Mouse (Mus musculus): Measurements from ENCODE around the gene Myo1d.
A peak's percentile ranks its signal among the peaks of the same experiment; 100 is the strongest.

Gene Myo1d

DNA sequence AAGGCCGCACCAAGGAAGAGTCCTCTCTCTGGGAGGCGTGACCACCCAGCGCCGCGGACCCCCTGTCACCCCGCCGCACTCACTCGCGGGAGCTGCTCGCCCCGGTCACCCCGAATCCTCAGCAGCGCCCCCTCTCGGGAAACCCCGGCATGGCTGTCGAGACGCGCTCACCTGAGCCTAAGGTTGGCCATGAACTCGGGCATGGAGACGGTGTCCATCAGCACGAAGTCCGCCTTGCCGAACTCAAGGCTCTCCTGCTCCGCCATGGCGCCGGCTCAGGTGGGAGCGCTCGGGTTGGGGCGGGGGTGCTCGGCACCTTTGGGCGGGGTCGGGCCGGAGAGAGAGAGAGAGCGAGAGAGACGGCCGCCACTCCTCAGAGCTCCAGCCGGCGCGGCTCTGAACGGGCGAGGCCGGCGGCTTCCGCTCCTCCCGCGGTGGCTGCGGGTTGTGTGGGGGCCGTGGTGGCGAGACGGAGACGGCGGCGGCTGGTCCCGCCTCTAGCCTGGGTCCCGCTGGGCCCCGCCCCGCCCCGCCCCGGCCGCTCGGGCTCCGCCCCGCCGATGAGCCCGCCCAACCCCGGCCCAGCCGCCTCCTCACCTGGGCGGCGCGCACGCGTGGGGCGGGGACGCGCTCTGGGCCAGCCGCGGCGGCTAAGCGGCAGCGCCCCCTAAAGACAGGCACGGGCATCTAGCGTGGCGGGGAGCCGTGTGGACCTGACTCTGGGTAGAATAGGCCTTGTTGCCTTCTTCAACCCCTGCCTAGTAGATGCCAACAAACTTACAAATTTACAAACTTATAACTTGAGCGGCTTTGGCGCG, at the start of gene Myo1d:
Gene Myo1d (minus strand): TSS at position 499 of the 818 bp plus-strand sequence.
- DNase-seq = peak; percentile 87

DNA sequence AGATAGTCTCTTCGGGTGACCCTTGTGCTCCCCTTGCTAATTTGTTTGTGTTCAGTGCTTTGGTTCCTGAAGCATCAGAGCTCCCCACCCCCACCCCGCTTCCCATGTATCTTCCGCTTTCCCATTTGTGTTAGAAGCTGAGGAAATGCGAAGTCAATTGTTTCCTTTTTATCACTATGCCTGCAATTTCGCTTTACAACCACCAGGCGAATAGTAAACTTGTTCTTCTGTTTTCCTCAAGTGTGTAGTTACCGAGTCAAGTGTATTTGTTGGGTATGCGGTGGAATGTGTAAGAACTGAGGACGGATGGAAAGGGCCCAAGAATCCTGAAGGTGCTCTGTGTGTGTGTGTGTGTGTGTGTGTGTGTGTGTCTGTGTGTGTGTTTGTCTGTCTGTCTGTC, 42.0 kb upstream of the Myo1d start:
- DNase-seq = no peak

DNA sequence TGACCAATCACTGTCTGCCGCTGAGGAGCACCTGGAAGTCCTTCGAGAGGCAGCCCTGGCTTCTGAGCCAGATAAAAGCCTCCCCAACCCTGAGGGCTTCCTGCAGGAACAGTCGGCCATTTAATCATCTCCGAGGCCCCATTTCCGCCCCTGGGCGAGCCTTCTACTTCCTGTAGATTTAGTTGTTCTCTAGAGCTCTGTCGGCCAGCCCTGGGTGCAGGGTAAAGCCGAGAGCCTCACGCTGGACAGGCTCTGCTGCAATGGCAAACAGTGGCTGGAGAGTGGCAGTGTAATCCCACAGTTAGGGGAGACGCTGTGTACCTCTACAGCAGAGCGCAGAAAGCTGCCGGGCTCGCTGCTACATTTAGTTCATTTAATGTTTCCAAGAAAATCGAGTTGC, 41.5 kb upstream of the Myo1d start:
- peak; percentile 21 for DNase-seq

DNA sequence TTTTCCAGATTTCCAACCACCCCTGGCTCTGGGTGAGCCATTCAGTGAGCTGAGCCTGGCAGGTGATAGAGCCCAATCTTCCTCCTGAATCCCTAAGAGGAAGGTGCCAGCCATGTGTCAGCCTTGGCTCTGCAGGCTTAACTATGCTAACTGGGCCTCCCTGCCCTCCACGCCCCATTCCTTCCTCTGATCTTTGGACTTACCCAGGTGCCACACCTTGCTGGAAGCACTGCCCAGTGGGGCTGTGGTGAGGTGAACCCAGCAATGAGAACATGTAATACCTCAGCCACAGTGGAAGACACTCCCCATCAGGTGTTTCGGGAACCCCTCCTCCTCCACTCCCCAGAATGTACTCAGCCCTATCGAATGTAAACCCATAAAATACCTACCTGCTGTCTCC, 40.3 kb upstream of the Myo1d start:
- no peak for DNase-seq

DNA sequence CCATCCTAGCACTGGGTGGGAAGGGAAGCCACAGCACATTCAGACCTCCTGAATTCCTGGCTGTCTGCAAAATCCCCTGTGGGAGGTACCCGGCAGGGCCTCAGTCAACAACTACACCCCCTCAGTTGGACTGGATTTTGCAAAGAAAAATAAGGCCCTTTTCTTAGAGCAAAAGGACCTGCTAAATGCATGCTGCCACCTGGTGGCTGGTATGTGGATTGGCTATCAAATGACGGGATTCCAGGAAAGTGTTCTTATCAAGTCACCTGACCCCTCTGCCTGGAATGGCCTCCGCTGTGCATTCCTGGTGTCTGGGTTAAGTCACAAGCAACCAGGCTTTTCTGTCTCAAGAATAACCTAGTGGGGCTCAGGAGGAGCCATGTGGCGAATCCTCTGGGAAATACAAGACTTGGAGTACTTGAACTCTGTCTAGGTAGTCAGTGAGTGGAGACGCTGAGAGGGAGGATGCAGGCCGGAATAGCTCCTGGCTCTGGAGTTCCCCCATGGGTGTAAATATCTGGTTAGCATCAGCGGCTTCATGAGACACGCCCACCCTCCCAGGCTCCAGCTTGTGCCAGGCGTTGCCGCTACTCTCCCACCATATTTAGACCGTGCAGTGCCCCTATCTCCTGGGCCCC, 38.4 kb upstream of the Myo1d start:
- DNase-seq = peak; percentile 71

DNA sequence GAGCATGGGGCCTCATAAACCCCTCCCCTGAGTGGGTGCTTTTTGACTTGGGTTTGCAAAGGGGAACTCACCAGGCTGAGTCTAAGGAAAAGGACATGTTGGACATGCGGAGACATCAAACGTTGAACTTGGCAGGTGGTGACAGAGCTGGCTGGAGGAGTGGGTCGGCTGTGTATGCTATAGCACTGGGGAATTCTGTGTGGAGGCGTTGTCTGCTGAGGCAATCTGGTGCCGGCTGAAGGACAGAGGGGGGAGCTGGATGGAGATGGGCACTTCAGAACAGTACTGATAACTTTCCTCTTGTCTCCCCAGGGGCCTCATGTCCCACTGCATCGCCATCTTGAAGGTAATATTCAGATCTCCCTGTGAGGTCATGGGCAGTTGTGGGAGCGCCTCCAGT, 35.5 kb upstream of the Myo1d start:
- no peak for DNase-seq

DNA sequence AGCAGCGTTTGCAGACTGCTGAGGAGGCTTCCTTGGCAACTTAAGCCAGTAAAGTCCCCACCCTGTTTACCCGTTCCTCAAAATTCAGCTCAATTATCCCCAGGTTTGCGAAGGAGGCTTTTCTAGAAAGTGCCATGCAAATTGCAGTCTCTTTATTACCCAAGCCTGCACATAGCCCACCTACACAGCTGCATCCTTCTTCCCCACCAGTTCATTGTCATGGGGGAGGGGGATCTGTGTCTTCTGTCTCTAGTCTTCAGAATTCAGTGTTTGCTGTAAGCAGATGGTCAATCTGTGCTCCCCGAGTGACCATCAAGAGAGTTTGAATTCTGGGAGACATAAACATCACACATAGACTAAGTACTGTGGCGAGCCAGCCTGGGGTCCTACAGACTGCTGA, 31.3 kb upstream of the Myo1d start:
- DNase-seq = no peak

DNA sequence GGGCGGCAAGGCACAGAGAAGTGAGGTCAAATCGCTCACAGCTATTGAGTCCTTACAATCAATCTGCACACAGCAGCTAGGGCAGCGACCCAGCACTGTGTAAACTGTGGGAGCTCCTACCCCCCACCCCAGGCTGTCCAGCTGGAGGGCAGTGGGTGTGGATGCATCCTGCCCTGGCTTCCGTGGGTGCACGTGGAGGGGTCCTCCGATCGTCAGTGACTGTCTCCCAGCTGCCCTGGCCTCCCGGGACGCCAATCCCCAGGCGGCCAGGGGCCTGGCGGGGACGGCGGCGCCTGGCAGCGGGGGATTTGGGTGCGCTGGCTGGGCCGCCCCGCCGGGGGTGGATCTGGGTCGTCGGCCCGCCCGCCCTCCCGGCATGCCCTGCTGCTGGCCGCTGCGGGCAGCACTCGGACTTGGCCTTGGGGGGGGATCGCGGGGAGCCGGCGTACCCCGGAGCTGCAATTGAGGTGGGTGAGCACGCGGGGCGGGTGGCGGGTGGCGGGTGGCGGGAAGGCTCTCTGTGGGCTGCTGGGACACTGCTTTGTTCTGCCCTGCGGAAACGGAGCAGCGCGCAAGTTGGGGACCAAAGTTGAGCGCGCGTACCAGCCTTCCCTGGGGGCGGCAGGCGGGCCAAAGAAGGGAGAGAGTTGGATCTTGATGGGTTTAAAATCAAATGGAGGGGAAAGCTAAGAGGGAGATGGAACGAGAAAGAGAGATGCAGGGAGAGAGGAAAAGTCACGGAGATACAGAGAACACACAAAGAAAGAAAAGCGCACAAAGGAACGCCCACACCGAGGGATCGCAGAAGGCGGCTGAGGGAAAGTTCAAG, 30.4 kb upstream of the Myo1d start, which contains the start of gene Tmem98:
Gene Tmem98 (plus strand): TSS at position 183 of the 829 bp plus-strand sequence.
- DNase-seq = peak; percentile 11

DNA sequence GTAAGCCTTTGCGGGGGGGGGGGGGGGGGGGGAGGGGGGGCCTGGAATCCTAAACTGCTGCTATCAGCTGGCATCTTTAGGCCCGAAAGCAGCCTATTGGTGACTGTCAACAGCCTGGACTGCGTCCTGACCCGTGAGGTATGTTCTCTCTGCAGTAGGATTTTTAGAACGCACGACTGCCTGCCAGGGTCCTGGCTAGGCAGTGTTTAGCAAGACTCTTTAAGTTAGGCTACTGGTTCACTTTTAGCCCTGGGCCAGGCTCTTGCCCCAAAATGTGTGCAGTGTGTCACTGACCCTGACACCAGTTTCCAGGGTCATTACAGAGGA, 29.8 kb upstream of the Myo1d start:
- DNase-seq = no peak

DNA sequence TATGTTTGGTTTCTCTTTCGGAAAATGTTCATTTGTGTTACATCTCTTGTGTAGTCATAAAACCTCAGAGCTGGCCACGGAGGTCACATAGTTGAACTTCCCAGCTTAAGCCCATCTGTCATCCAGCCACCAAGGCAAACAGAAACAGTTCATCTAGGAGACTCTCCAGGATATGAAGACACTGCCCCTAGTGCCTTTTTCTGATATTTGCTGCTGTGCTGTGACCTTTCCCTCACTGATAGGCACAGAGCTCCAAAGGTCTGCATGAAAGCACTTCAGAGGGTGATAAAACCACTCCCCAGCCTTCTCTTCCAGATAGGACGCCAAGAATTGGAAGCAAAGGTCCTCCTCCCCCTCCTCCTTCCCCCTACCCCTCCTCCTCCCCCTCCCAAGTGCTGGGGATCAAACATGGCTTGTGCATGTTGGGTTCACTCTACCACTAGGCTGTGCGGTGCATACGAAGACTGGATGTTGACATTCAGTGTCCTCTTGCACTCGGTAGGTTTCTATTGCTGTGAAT, 28.8 kb upstream of the Myo1d start:
- no peak for DNase-seq

DNA sequence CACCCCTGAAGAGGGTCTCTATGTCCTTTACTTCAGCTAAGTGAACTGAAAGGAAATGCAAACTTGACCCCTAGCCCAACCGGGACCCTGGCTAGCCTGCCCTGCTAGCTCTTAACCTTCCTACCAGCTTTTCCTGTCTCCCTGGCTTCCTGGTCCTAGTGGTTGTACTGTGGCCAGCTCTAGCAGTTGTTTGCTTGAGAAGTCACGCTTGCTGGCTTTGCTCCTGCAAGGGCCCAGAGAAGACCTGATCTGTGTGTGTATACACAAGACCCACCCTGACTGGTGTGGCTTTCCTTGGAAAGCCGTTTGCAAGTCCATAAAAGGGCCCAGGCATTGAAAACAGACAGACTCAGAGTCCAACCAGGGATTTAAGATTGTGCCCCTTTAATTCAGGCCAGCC, 22.9 kb upstream of the Myo1d start:
- DNase-seq = no peak

DNA sequence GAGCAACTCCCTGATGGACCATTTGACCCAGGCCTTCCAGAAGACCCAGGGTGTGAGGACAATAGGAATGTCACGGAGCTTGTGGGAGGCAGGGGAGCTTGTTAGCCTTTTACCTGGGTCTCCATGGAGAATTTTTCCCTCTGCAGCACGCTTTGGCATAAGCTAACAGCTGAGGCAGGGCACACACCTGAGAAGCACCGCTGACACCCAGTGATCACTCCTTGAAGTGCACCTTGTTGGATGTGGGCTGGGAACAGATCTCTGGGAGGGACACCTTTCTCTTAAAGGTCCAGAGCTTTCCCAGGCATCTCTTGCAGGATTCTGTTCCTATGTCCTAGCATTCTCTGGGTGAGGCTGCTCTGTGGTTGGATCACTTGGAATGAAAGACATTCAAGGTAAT, 20.2 kb upstream of the Myo1d start:
- no peak for DNase-seq

DNA sequence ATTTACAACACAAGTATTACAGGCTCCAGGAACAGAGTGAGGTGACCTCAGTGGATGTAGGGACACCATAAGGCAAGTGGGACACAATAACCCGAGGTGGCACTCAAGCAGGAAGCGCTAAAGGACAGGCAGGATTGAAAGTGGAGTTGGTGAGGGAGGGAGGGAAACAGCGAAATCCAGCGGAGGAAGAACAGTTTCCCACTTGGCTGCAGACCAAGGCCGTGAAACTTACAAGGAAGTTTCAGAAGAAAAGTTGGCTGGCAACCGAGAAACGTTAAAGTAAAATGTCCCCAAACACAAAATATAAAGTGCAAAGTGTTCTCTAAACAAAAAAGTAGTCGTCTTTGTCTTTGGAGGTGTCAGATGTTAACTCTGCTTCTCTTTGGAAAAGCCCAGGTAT, 15.6 kb upstream of the Myo1d start:
- DNase-seq = no peak

DNA sequence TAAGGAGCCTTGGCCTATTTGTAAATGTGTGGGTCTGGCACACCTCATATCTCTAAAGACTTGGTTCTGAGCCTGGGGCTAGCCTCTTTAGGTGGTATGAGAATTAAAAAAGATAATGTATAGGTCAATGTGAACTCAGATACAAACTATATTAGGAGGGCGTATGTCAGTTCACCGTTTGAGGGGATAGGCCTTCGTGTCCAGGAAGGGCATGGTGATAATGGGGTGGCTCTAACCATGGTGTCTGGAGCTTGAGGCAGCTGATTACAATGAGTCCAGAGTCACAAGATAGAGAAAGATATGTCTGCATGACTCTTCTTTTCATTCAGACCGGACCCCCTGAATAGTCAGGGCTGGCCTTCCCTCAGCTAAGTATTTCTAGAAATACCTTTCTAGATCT, 14.5 kb upstream of the Myo1d start:
- no peak for DNase-seq

DNA sequence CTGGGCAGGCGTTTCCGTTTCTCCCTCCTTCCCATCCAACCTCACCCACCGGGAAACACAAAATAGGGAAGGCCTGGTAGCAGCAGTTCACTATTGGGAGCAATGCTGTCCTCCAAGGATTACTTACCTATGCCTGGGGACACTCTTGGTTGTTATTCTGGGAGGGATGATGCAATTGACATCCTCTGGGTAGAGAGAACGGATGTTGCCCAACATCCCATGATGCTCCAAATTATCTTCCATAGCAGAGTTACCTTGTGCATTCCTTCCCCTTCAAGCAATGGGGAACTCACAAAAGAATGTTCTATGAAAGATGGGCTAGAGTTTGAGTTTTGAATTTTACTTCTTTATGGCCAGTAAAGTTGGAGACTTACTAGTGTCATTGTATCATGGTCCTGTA, 13.6 kb upstream of the Myo1d start:
- no peak for DNase-seq

DNA sequence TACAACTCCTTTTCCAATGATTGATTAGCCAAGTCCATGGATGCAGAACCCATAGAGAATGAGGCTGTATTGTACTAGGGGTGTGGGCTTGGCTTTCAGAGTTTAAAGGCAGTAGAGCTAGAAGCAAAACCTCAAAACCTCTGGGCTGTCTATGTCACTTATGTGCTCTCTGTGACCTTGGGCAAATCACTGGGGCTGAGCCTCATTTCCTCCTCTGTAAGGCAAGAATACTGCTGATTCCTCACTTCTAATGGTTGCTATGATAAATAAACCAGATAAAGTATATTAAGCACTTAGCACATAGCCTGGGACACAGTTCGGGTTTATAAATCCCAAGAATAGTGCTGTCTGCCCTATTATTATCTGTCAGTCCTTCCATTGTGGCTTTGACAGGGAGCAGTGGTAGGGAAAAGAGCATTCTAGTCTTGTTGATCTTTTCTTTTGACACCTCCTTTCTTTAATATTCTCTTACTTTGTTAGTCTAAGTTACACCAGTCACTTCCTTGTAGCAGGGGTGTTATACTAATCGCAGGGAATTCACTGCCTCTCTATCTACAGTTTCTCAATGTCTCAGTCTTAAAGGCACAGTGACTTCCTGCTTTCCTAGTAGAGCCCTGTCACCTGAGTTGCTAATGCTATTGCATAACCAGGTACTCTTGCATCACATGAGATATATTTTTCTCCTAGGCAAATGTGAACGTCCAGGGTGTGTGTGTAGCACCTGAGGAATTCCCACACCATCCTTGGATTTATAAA, 12.0 kb upstream of the Myo1d start:
- DNase-seq = no peak

DNA sequence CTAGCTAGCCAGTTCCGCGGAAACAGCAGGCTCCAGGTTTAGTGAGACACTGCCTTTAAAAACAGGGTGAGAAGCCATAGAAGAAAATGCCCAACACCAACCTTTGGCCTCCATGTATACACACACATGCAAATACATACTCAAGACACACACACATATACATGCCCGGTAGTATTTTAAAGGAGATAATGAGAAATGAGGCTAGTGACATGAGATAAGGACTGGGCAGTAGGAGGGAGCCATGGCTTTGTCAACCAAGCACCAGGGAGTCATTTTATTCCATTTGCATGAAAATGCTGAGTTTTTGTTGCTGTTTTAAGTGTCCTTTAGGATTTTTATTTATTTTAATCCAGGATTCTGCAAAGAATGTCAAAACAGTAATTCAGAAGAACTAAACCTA, 10.6 kb upstream of the Myo1d start:
- no peak for DNase-seq

DNA sequence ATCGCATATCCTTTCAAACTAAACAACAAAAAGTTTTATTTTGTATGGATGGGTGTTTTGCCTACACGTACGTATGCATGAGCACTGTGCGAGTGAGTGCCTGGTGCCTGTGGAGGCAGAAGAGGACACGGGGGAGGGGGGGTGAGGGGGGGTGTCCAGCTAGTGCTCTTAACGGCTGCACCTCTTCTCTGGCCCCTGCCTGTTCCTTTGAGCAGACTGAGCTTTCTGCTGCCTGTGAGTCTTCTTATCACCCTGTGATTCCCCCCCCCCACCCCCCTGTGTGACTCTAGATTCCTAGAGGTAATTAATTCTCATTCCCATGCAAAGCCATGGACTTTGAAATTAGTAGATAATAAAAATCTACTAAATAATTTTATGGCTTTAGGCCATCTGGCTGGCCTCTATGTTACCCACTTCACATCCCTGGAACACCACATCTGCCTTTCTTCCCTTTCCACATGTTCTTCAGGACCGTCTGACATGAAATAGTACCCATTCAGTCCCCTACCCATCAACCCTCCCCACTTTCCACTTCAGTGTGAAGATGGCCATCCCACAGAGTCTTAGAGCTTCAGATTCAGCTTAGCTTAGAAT, 9.9 kb upstream of the Myo1d start:
- no peak for DNase-seq

DNA sequence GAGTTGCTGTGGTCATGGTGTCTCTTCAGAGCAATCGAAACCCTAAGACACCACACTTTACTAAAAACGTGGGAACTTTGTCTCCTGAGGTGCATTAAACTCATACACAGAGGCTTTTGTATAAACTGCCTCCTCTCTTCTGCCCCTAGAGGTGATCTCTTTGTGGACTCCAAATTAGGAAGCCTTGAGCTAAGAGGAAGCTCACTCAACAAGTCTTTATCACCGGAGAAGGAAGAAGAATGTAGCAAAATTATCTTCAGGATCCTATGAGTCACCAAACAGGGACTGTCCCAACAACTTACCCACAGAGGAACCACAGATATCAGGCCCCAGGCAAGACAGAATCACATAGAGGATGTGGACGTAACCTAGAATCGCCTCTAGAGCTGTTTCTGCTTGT, 5.8 kb upstream of the Myo1d start:
- DNase-seq = no peak

DNA sequence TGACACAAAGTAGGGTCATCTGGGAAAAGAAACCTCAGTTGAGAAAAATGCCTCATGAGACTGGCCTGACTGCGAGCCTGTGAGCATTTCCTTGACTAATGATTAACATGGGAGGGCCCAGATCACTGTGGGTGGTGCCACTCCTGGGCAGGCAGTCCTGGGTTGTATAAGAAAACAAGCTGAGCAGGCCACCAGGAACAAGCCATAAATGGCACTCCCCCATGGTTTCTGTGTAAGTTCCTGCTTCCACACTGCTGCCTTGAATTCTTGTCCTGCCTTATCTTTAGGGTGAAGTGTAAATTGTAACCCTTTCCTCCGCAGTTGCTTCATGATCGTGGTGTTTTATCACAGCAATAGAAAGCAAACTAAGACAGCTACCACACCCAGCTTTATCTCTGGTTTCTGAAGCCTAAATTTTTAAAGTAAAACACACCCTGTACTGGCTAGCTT, 4.5 kb upstream of the Myo1d start:
- no peak for DNase-seq

DNA sequence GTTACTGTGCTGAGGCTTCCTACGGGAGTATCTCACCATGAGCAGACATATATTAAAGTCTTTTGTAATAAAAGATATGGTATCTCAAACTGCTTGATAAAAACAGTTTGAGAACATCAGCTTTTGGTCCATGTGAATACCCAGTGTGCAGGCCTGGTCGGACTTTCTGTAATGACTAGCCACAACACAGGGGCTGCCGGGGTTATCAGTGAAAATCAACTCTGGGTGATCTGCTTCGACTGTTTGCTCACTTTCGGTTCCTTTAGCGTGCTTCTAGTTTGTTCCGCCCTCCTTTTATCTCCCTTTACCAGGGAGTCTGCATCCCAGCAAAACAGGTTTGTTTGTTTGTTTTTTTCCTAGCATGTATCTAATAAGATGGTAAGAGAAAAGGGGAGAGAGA, 3.6 kb upstream of the Myo1d start:
- no peak for DNase-seq

DNA sequence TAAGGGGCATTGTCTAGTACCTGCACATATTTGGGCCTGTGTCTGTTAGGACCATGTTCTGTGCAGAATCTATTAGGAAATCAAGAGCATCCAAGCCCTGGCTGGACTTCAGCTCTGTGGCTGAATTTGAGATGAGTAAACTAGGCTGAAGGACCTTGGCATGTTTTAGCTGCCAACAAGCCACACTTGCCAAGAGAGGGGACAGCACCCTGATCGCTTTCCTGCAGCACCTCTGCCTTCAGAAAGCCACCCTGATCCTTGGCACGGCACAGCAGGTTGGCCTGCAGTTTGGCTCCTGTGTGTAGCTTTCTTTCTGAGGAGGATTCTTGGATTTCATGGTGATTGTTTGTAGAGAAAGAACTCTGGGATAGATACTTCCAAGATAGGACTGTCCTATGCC, 1.7 kb upstream of the Myo1d start:
- no peak for DNase-seq
